ENCODE assay signal across 16 mouse cellular contexts in the genomic region with DNA sequence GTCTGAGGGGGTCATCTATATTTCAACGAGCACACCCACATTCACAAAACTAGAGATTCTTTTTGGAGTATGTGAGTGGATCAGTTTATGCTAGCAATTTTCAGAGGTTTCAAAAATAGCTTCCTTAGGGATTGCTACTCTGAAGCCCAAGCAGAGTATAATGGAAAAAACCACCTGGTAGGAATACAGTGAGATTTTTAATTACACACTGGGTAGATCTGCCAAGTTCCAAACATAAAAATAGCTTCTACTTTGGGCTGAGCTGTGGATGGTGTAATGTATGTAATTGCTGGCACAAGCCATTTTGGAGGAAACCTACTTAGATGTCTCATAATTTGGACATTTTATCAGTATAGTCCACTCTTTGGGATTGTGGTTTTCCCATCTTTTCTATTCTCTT. TPM values are rescaled to one million over a fixed set of nuclear protein-coding genes. Genes with fewer than 3 reads are reported as not detected.
"Had no signal": no experiment of that assay in that cellular context is flagged by ENCODE, and none has a peak within 500 bp of the region (broad histone marks: within the 10 kb centered on the region; RNA-seq: fewer than 3 reads in every experiment).

No protein-coding gene starts in this region.

- H3K9me3 ChIP-seq: kidney, embryonic 15.5 days; liver, embryonic 12.5 days; midbrain, embryonic 10.5 days; neural tube, embryonic 15.5 days had no signal

- H3K4me3 ChIP-seq: kidney, embryonic 15.5 days; liver, embryonic 12.5 days; midbrain, embryonic 10.5 days; myocyte; neural tube, embryonic 15.5 days had no signal

- DNase-seq: kidney, adult 2 months; kidney, postnatal 14 days; lung, embryonic 14.5 days; lung, postnatal 10 days; lung, postnatal 4 days; midbrain, embryonic 14.5 days; thymus, adult 18-20 months; thymus, postnatal 14 days had no signal

- ATAC-seq: liver, embryonic 12.5 days had no signal

- H3K4me2 ChIP-seq: kidney, embryonic 15.5 days; liver, embryonic 12.5 days; lung, embryonic 14.5 days; neural tube, embryonic 15.5 days had no signal

- H3K27me3 ChIP-seq: kidney, embryonic 15.5 days; liver, embryonic 12.5 days; neural tube, embryonic 15.5 days had no signal

- H3K27ac ChIP-seq: kidney, embryonic 15.5 days; liver, embryonic 12.5 days; midbrain, embryonic 10.5 days; neural tube, embryonic 15.5 days; stomach, postnatal 0 days had no signal

- H3K9ac ChIP-seq: kidney, embryonic 15.5 days; liver, embryonic 12.5 days; lung, embryonic 14.5 days; neural tube, embryonic 15.5 days had no signal

- H3K36me3 ChIP-seq: kidney, embryonic 15.5 days; liver, embryonic 12.5 days; midbrain, embryonic 10.5 days; neural tube, embryonic 15.5 days had no signal

- H3K4me1 ChIP-seq: kidney, embryonic 15.5 days; liver, embryonic 12.5 days; midbrain, embryonic 10.5 days; neural tube, embryonic 15.5 days had no signal

RNA-seq across cellular contexts. Expression of a gene that starts 11.7 kb away (rescaled TPM):
- total RNA-seq: megakaryocyte, adult 5-6 weeks had no signal
- polyA plus RNA-seq: midbrain, embryonic 10.5 days; myocyte; neural tube, embryonic 11.5 days had no signal
